Mouse (Mus musculus) neural tube, embryonic 11.5 days (tissue): ENCODE results near the gene Oit3. TPM values are rescaled to one million over a fixed set of nuclear protein-coding genes. Genes with fewer than 3 reads are reported as not detected.

Experiments
- ATAC-seq: fragments of 200-750 bp; cut with Nextera tagmentation; 2 replicates; pipeline ENCODE4 v1.8.0; 2017; ENCODE audit warnings: moderate number of reproducible peaks, mild to moderate bottlenecking, moderate TSS enrichment, moderate library complexity; ENCODE audit not compliant: insufficient read depth, low FRiP score, low TSS enrichment
- DNase-seq: peaks from one replicate; pipeline ENCODE4 v3.0.0-alpha.2; 2015; ENCODE audit warnings: low spot score
- H3K27ac ChIP-seq: fragments of 300-500 bp; sonication (generic); 2 replicates; pipeline ENCODE4 v1.5.1; 2014; ENCODE audit warnings: low read depth, mild to moderate bottlenecking, low read length
- H3K27me3 ChIP-seq: fragments of 300-500 bp; sonication (generic); 2 replicates; pipeline ENCODE4 v1.6.1; 2014; ENCODE audit warnings: mild to moderate bottlenecking, low read length, mixed read lengths; ENCODE audit not compliant: control insufficient read depth, insufficient read depth
- H3K36me3 ChIP-seq: fragments of 300-500 bp; sonication (generic); 2 replicates; pipeline ENCODE4 v1.6.1; 2014; ENCODE audit warnings: mild to moderate bottlenecking, low read length, moderate library complexity, mixed read lengths; ENCODE audit not compliant: control insufficient read depth, insufficient read depth
- H3K4me1 ChIP-seq: fragments of 300-500 bp; sonication (generic); 2 replicates; pipeline ENCODE4 v1.6.1; 2014; ENCODE audit warnings: low read length, mixed read lengths; ENCODE audit not compliant: control insufficient read depth, insufficient read depth
- H3K4me2 ChIP-seq: fragments of 300-500 bp; sonication (generic); 2 replicates; pipeline ENCODE4 v1.6.1; 2014; ENCODE audit warnings: low read depth, mild to moderate bottlenecking, moderate library complexity
- H3K4me3 ChIP-seq: fragments of 300-500 bp; sonication (generic); 2 replicates; pipeline ENCODE4 v1.5.1; 2014; ENCODE audit warnings: low read depth, low read length
- H3K9ac ChIP-seq: fragments of 300-500 bp; sonication (generic); 2 replicates; pipeline ENCODE4 v1.6.1; 2014; ENCODE audit warnings: mild to moderate bottlenecking, low read length
- H3K9me3 ChIP-seq: fragments of 300-500 bp; sonication (generic); 2 replicates; pipeline ENCODE4 v1.6.1; 2016; ENCODE audit warnings: low read length; ENCODE audit not compliant: control insufficient read depth
- WGBS: fragments of 180-500 bp; shearing (Covaris S2); extraction: QIAGEN DNeasy Blood & Tissue Kit; methylation state at CpG from one replicate; pipeline ENCODE4 v1.1.7; 2014; 5-methylcytosine and 5-hydroxymethylcytosine counted together
- polyA plus RNA-seq: library from polyadenylated mRNA; unstranded; fragments of >200 nt; fragmentation: Nextera tagmentation; extraction: Ambion mirVana; gene quantifications from 2 replicates; pipeline ENCODE4 v1.2.1, GENCODE M21; 2014

The Oit3 gene
- 0.21 and 0.64 TPM in 2 replicates for polyA plus RNA-seq

GRCm38 (mm10) chr10:59441735-59442134 lies at the start of gene Oit3:
Gene Oit3, minus strand, starts transcription at chr10:59441778.
- H3K4me1 ChIP-seq, result no peaks in the 10 kb centered on the region; the same call in 1 of the 2 replicates
- H3K9ac ChIP-seq, result no peak within 1 kb of the TSS
- no peak for DNase-seq
- no peak within 1 kb of the TSS for H3K27ac ChIP-seq
- H3K4me2 ChIP-seq, result no peak within 1 kb of the TSS
- no peak for ATAC-seq
- no peak within 1 kb of the TSS for H3K4me3 ChIP-seq
- H3K27me3 ChIP-seq, result no peaks in the 10 kb centered on the region
- no peaks in the 10 kb centered on the region for H3K9me3 ChIP-seq
- no peaks in the 10 kb centered on the region for H3K36me3 ChIP-seq
- 86% methylated on average over 11 of the region's 11 CpGs for WGBS

- ATAC-seq, result no peak
- WGBS, result 77% methylated on average over 8 of the region's 8 CpGs
Measured at GRCm38 (mm10) chr10:59490920-59491319, 49.3 kb upstream of the Oit3 start.

GRCm38 (mm10) chr10:59489411-59489810 lies 47.8 kb upstream of the Oit3 start:
- Histone ChIP-seq H3K4me3 (no peak overlapping the region), H3K4me1 (no peaks in the 10 kb centered on the region), H3K27ac (no peak overlapping the region), H3K36me3 (no peaks in the 10 kb centered on the region), H3K9me3 (peaks cover 3% of the 10 kb centered on the region; the same call in 1 of the 2 replicates), H3K9ac (no peak overlapping the region), H3K27me3 (no peaks in the 10 kb centered on the region), H3K4me2 (no peak overlapping the region)
- WGBS, result 91% methylated on average over 1 of the region's 1 CpGs
- no peak for DNase-seq
- no peak for ATAC-seq

More at GRCm38 (mm10) chr10:59490920-59491319, 49.3 kb upstream of the Oit3 start:
- Histone ChIP-seq H3K36me3 (no peaks in the 10 kb centered on the region), H3K4me2 (no peak overlapping the region), H3K4me1 (no peaks in the 10 kb centered on the region), H3K9ac (no peak overlapping the region), H3K9me3 (peaks cover 3% of the 10 kb centered on the region; the same call in 1 of the 2 replicates), H3K27ac (no peak overlapping the region), H3K4me3 (no peak overlapping the region), H3K27me3 (no peaks in the 10 kb centered on the region)
- no peak for DNase-seq

DNA sequence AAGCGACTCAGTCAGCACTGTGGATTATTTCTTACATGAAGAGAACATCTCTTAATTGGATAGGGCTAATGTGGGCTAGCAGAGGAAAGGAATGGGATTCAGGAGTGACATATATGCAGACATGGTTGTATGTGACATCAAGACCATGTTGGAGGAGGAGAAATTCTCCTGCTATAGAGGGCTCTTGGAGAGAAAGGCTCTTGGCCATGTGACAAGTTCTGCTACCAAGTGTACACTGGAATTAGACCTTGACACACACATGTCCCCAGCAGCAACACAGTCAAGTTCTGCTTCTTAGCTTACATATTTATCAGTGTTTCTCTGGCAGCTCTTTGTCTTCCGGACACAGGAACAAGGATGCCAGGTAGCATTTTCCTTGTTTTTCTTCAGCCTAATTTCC lies 45.8 kb upstream of the Oit3 start:
- WGBS, result 87% methylated on average over 2 of the region's 2 CpGs
- Histone ChIP-seq H3K9ac (no peak overlapping the region), H3K4me1 (no peaks in the 10 kb centered on the region), H3K4me2 (no peak overlapping the region), H3K27me3 (no peaks in the 10 kb centered on the region), H3K36me3 (no peaks in the 10 kb centered on the region), H3K4me3 (no peak overlapping the region), H3K27ac (no peak overlapping the region), H3K9me3 (peaks cover 3% of the 10 kb centered on the region; the same call in 1 of the 2 replicates)
- no peak for ATAC-seq
- no peak for DNase-seq

- no peak overlapping the region for H3K4me2 ChIP-seq
- no peaks in the 10 kb centered on the region for H3K4me1 ChIP-seq
- no peak overlapping the region for H3K27ac ChIP-seq
- WGBS, result 83% methylated on average over 6 of the region's 6 CpGs
- no peaks in the 10 kb centered on the region for H3K27me3 ChIP-seq
- no peak overlapping the region for H3K9ac ChIP-seq
- H3K36me3 ChIP-seq, result no peaks in the 10 kb centered on the region
- no peak overlapping the region for H3K4me3 ChIP-seq
- no peaks in the 10 kb centered on the region for H3K9me3 ChIP-seq
- ATAC-seq (no peak), DNase-seq (no peak)
Measured at GRCm38 (mm10) chr10:59484318-59484717, 42.7 kb upstream of the Oit3 start.

GRCm38 (mm10) chr10:59481381-59481780 lies 39.8 kb upstream of the Oit3 start:
- WGBS, result 88% methylated on average over 5 of the region's 5 CpGs
- DNase-seq, result no peak
- Histone ChIP-seq H3K4me1 (no peaks in the 10 kb centered on the region), H3K27me3 (no peaks in the 10 kb centered on the region), H3K27ac (no peak overlapping the region), H3K36me3 (no peaks in the 10 kb centered on the region), H3K4me3 (no peak overlapping the region), H3K9ac (no peak overlapping the region), H3K4me2 (no peak overlapping the region), H3K9me3 (no peaks in the 10 kb centered on the region)
- ATAC-seq, result no peak

DNA sequence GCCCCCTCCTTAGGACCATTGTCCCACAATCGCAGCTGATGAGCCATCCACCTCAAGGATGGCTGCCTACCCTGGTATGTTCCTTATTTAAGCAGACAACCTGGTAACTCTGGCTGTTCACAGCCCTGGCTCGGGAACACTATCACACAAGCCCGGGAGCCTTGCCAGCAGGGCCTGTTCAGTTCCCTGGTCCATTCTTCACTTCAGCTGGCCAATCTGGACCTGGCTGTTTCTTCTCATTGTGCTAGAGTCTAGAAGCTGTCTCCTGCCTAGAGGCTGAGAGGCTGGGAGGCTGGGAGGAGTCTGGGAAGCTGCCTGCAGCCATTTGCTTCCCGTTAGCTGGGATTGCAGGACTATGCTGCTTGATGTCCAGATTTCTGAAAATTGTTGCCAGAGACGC lies 28.9 kb upstream of the Oit3 start:
- no peak for ATAC-seq
- 90% methylated on average over 5 of the region's 5 CpGs for WGBS

DNA sequence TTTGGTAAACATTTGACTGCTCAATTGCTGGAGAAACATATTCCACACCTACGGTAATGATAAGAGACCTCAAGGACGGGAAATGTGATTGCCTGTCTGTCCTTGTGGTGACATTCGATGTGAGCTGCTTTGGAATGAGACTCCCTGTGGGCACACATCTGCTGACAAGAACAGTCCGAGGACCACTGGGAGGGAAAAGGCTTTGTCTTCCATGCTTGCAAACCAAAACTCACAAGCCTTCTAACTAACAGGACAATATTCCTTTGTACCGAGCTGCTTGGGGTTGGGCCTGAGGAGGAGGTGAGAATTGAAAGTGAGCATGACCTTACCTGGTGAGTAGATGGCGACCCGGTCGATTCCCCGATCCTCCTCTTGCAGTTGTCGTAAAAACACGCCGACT lies 25.7 kb upstream of the Oit3 start:
- Histone ChIP-seq H3K4me2 (no peak overlapping the region), H3K36me3 (no peaks in the 10 kb centered on the region), H3K9me3 (no peaks in the 10 kb centered on the region), H3K9ac (no peak overlapping the region), H3K4me3 (no peak overlapping the region), H3K4me1 (no peaks in the 10 kb centered on the region), H3K27ac (no peak overlapping the region), H3K27me3 (no peaks in the 10 kb centered on the region)
- WGBS, result 85% methylated on average over 12 of the region's 12 CpGs
- no peak for DNase-seq
- ATAC-seq, result no peak

More for the DNA sequence above, 28.9 kb upstream of the Oit3 start:
- Histone ChIP-seq H3K4me2 (no peak overlapping the region), H3K4me1 (no peaks in the 10 kb centered on the region), H3K9me3 (no peaks in the 10 kb centered on the region), H3K27ac (no peak overlapping the region), H3K4me3 (no peak overlapping the region), H3K9ac (no peak overlapping the region), H3K36me3 (no peaks in the 10 kb centered on the region), H3K27me3 (no peaks in the 10 kb centered on the region)
- DNase-seq, result no peak

GRCm38 (mm10) chr10:59466626-59467025 lies 25.0 kb upstream of the Oit3 start:
- Histone ChIP-seq H3K4me2 (no peak overlapping the region), H3K27ac (no peak overlapping the region), H3K36me3 (no peaks in the 10 kb centered on the region), H3K4me1 (no peaks in the 10 kb centered on the region), H3K4me3 (no peak overlapping the region), H3K9ac (no peak overlapping the region), H3K27me3 (no peaks in the 10 kb centered on the region), H3K9me3 (no peaks in the 10 kb centered on the region)
- ATAC-seq, result no peak
- DNase-seq, result no peak
- 82% methylated on average over 4 of the region's 4 CpGs for WGBS
